Mouse (Mus musculus) stomach, postnatal 0 days (tissue): Measurements from ENCODE around the gene BC025920. TPM values are rescaled to one million over a fixed set of nuclear protein-coding genes. Genes with fewer than 3 reads are reported as not detected.

Source experiments
- ATAC-seq: fragments of 200-750 bp; cut with Nextera tagmentation; 2 replicates; pipeline ENCODE4 v1.8.0; 2017; ENCODE audit not compliant: low FRiP score, low TSS enrichment
- DNase-seq: peaks from one replicate; pipeline ENCODE4 v3.0.0-alpha.2; 2016; ENCODE audit warnings: low spot score
- H3K27ac ChIP-seq: fragments of 300-500 bp; sonication (generic); replicated peaks from 2 replicates; pipeline ENCODE4 v1.5.1; 2014; ENCODE audit warnings: mild to moderate bottlenecking, control low read depth
- H3K27me3 ChIP-seq: fragments of 300-500 bp; sonication (generic); 2 replicates; pipeline ENCODE4 v1.6.1; 2014; ENCODE audit warnings: low read length; ENCODE audit not compliant: control insufficient read depth, insufficient read depth
- H3K36me3 ChIP-seq: fragments of 300-500 bp; sonication (generic); 2 replicates; pipeline ENCODE4 v1.6.1; 2014; ENCODE audit warnings: low read length, mixed read lengths; ENCODE audit not compliant: control insufficient read depth, insufficient read depth
- H3K4me1 ChIP-seq: fragments of 300-500 bp; sonication (generic); replicated peaks from 2 replicates; pipeline ENCODE4 v1.6.1; 2014; ENCODE audit warnings: antibody characterized with exemption; ENCODE audit not compliant: control insufficient read depth, insufficient read depth
- H3K4me2 ChIP-seq: fragments of 300-500 bp; sonication (generic); replicated peaks from 2 replicates; pipeline ENCODE4 v1.6.1; 2014; ENCODE audit warnings: low read depth, mild to moderate bottlenecking, control low read depth, moderate library complexity
- H3K4me3 ChIP-seq: fragments of 300-500 bp; sonication (generic); 2 replicates; pipeline ENCODE4 v1.5.1; 2014; ENCODE audit warnings: low read depth, low read length, control low read depth
- H3K9ac ChIP-seq: fragments of 300-500 bp; sonication (generic); 2 replicates; pipeline ENCODE4 v1.6.1; 2014; ENCODE audit warnings: mild to moderate bottlenecking, low read length, control low read depth, mixed read lengths
- H3K9me3 ChIP-seq: fragments of 300-500 bp; sonication (generic); 2 replicates; pipeline ENCODE4 v1.6.1; 2016; ENCODE audit warnings: low read length; ENCODE audit not compliant: control insufficient read depth
- CTCF ChIP-seq: IDR thresholded peaks from 2 replicates; pipeline ENCODE4 v1.5.1; 2016; ENCODE audit warnings: antibody characterized with exemption, low read depth, mild to moderate bottlenecking, moderate library complexity
- EP300 ChIP-seq: optimal IDR thresholded peaks from 2 replicates; pipeline ENCODE3; 2016; ENCODE audit warnings: antibody characterized with exemption
- WGBS: fragments of 180-500 bp; shearing (Covaris S2); extraction: QIAGEN DNeasy Blood & Tissue Kit; methylation state at CpG from one replicate; pipeline ENCODE4 v1.1.7; 2014; 5-methylcytosine and 5-hydroxymethylcytosine counted together
- polyA plus RNA-seq: library from polyadenylated mRNA; unstranded; fragments of >200 nt; fragmentation: Nextera tagmentation; extraction: Ambion mirVana; gene quantifications from 2 replicates; pipeline ENCODE4 v1.2.1, GENCODE M21; 2015

BC025920 gene
- polyA plus RNA-seq, 1 experiment from 2014 or later, result 0.35 TPM

GRCm38 (mm10) chr10:81626994-81627835, 21.1 kb downstream of the BC025920 start, which contains the start of gene Sirt6:
Gene Sirt6 (minus strand): TSS chr10:81627797.
- Histone ChIP-seq H3K36me3 (peaks cover 5% of the 10 kb centered on the region), H3K4me3 (peak within 1 kb of the TSS; percentile 76), H3K9ac (peak within 1 kb of the TSS; percentile 80), H3K4me2 (peak within 1 kb of the TSS; percentile 81), H3K27me3 (no peaks in the 10 kb centered on the region), H3K27ac (peak within 1 kb of the TSS; percentile 86), H3K9me3 (no peaks in the 10 kb centered on the region), H3K4me1 (peaks cover 6% of the 10 kb centered on the region)
- DNase-seq, result peak; percentile 92
- 4% methylated on average over 40 of the region's 40 CpGs for WGBS
- ATAC-seq, result peak; percentile 93
- TF ChIP-seq EP300, result no peak
- peak; percentile 2; the same call in 1 of the 2 replicates for TF ChIP-seq CTCF

- Histone ChIP-seq H3K4me2 (peak overlapping the region; percentile 81), H3K27me3 (no peaks in the 10 kb centered on the region)
Measured at GRCm38 (mm10) chr10:81627836-81628220, 21.8 kb downstream of the BC025920 start.

GRCm38 (mm10) chr10:81628390-81628789, 22.3 kb downstream of the BC025920 start, which contains the start of gene Ankrd24:
Gene Ankrd24 (plus strand): TSS chr10:81628540.
- H3K9me3 ChIP-seq, result no peaks in the 10 kb centered on the region
- peaks cover 6% of the 10 kb centered on the region for H3K4me1 ChIP-seq
- no peaks in the 10 kb centered on the region for H3K36me3 ChIP-seq
- 79% methylated on average over 16 of the region's 16 CpGs for WGBS
- peak within 1 kb of the TSS; percentile 80 for H3K9ac ChIP-seq
- H3K4me3 ChIP-seq, result peak within 1 kb of the TSS; percentile 76
- DNase-seq (no peak), ATAC-seq (no peak)
- TF ChIP-seq CTCF (no peak), EP300 (no peak)
- H3K27ac ChIP-seq, result peak within 1 kb of the TSS; percentile 86
- no peaks in the 10 kb centered on the region for H3K27me3 ChIP-seq
- peak within 1 kb of the TSS; percentile 81 for H3K4me2 ChIP-seq

More at GRCm38 (mm10) chr10:81627836-81628220, 21.8 kb downstream of the BC025920 start:
- DNase-seq (no peak), ATAC-seq (peak; percentile 25)
- Histone ChIP-seq H3K9ac (peak overlapping the region; percentile 61), H3K4me3 (peak overlapping the region; percentile 76), H3K27ac (peak overlapping the region; percentile 86), H3K4me1 (peaks cover 6% of the 10 kb centered on the region), H3K36me3 (peaks cover under 1% of the 10 kb centered on the region; the same call in 1 of the 2 replicates), H3K9me3 (no peaks in the 10 kb centered on the region)
- TF ChIP-seq EP300 (no peak), CTCF (no peak)
- 41% methylated on average over 7 of the region's 7 CpGs for WGBS

GRCm38 (mm10) chr10:81633253-81634099, 27.4 kb downstream of the BC025920 start:
- no peak for TF ChIP-seq EP300
- TF ChIP-seq CTCF, result 0 out of 2 replicates have a peak, but pooled peaks have one; percentile 21
- H3K4me2 ChIP-seq, result peak overlapping the region; percentile 73
- H3K36me3 ChIP-seq, result no peaks in the 10 kb centered on the region
- H3K27me3 ChIP-seq, result no peaks in the 10 kb centered on the region
- H3K27ac ChIP-seq, result peak overlapping the region; percentile 56; the same call in 1 of the 2 replicates
- no peaks in the 10 kb centered on the region for H3K9me3 ChIP-seq
- peak; percentile 91 for DNase-seq
- peak overlapping the region; percentile 58 for H3K9ac ChIP-seq
- peaks cover 4% of the 10 kb centered on the region; the same call in 1 of the 2 replicates for H3K4me1 ChIP-seq
- ATAC-seq, result peak; percentile 95
- H3K4me3 ChIP-seq, result peak overlapping the region; percentile 45
- WGBS, result 3% methylated on average over 35 of the region's 37 CpGs

GRCm38 (mm10) chr10:81636338-81636737, 30.3 kb downstream of the BC025920 start:
- H3K4me1 ChIP-seq, result peaks cover 4% of the 10 kb centered on the region; the same call in 1 of the 2 replicates
- DNase-seq, result no peak

More at GRCm38 (mm10) chr10:81636338-81636737, 30.3 kb downstream of the BC025920 start:
- no peaks in the 10 kb centered on the region for H3K36me3 ChIP-seq
- WGBS, result 17% methylated on average over 8 of the region's 8 CpGs
- no peaks in the 10 kb centered on the region for H3K9me3 ChIP-seq
- no peak overlapping the region for H3K4me2 ChIP-seq
- no peak overlapping the region for H3K27ac ChIP-seq
- H3K4me3 ChIP-seq, result no peak overlapping the region
- H3K27me3 ChIP-seq, result no peaks in the 10 kb centered on the region
- TF ChIP-seq CTCF (no peak), EP300 (no peak)
- no peak overlapping the region for H3K9ac ChIP-seq
- ATAC-seq, result no peak
